Mouse (Mus musculus) T-helper 1 cell (primary cell): ENCODE measurements around the gene Kif1bp.

Experiments
- in situ Hi-C: fragments of 300-600 bp; cut with MboI, MseI; formaldehyde crosslinking; loops from one replicate; pipeline ENCODE4 v1.15.1; 2025; ENCODE audit warnings: high pct_unique_total_duplicates

Kif1bp gene

GRCm38 (mm10) chr10:62556558-62556901, 21.7 kb downstream of the Kif1bp start:
- in situ Hi-C loops, result loop anchor here (10.0 kb wide), 2 partner anchors 292 to 868 kb away; partner anchors contain the start of gene Gm7075

- in situ Hi-C loops, result loop anchor here (10.0 kb wide), 2 partner anchors 291 to 869 kb away; partner anchors contain the start of gene Gm7075
Observed at GRCm38 (mm10) chr10:62555705-62556557, 22.3 kb downstream of the Kif1bp start.

GRCm38 (mm10) chr10:62553611-62554091, 24.6 kb downstream of the Kif1bp start:
- in situ Hi-C loops, result loop anchor here (10.0 kb wide), 2 partner anchors 289 to 871 kb away; partner anchors contain the start of gene Gm7075

GRCm38 (mm10) chr10:62550787-62551300, 27.4 kb downstream of the Kif1bp start:
- in situ Hi-C loops, result loop anchor here (10.0 kb wide), 2 partner anchors 286 to 874 kb away; partner anchors contain the start of gene Gm7075

- in situ Hi-C loops, result loop anchor here (10.0 kb wide), 2 partner anchors 285 to 875 kb away; partner anchors contain the start of gene Gm7075
Observed at GRCm38 (mm10) chr10:62549523-62550166, 28.6 kb downstream of the Kif1bp start.

- in situ Hi-C loops, result no loop called here
Observed at GRCm38 (mm10) chr10:62546441-62546840, 31.8 kb downstream of the Kif1bp start.

- in situ Hi-C loops, result no loop called here
Observed at GRCm38 (mm10) chr10:62545759-62546158, 32.5 kb downstream of the Kif1bp start.

GRCm38 (mm10) chr10:62544316-62544715, 33.9 kb downstream of the Kif1bp start:
- in situ Hi-C loops, result loop anchor here (5.0 kb wide), 1 partner anchor 37 kb away; no protein-coding TSS in a partner anchor

GRCm38 (mm10) chr10:62543399-62543808, 34.9 kb downstream of the Kif1bp start:
- in situ Hi-C loops, result loop anchor here (5.0 kb wide), 1 partner anchor 36 kb away; no protein-coding TSS in a partner anchor

- in situ Hi-C loops, result loop anchor here (5.0 kb wide), 1 partner anchor 36 kb away; no protein-coding TSS in a partner anchor
Observed at GRCm38 (mm10) chr10:62542928-62543327, 35.3 kb downstream of the Kif1bp start.

- in situ Hi-C loops, result loop anchor here (5.0 kb wide), 1 partner anchor 35 kb away; no protein-coding TSS in a partner anchor
Observed at GRCm38 (mm10) chr10:62542507-62542906, 35.8 kb downstream of the Kif1bp start.

- in situ Hi-C loops, result loop anchor here (5.0 kb wide), 1 partner anchor 34 kb away; no protein-coding TSS in a partner anchor
Observed at GRCm38 (mm10) chr10:62541499-62541898, 36.8 kb downstream of the Kif1bp start.

- in situ Hi-C loops, result loop anchor here (5.0 kb wide), 1 partner anchor 33 kb away; no protein-coding TSS in a partner anchor
Observed at GRCm38 (mm10) chr10:62540800-62541199, 37.5 kb downstream of the Kif1bp start.

- in situ Hi-C loops, result no loop called here
Observed at GRCm38 (mm10) chr10:62534509-62534908, 43.7 kb downstream of the Kif1bp start.

GRCm38 (mm10) chr10:62532832-62533231, 45.4 kb downstream of the Kif1bp start:
- in situ Hi-C loops, result no loop called here

GRCm38 (mm10) chr10:62530183-62530582, 48.1 kb downstream of the Kif1bp start:
- in situ Hi-C loops, result no loop called here

- in situ Hi-C loops, result no loop called here
Observed at GRCm38 (mm10) chr10:62527351-62527750, 50.9 kb downstream of the Kif1bp start, which contains the start of gene Srgn. TSS of gene Srgn (minus strand) at chr10:62527451.

- in situ Hi-C loops, result loop anchor here (5.0 kb wide), 1 partner anchor 595 kb away; no protein-coding TSS in a partner anchor
Observed at GRCm38 (mm10) chr10:62522346-62522950, 55.8 kb downstream of the Kif1bp start.

- in situ Hi-C loops, result loop anchor here (5.0 kb wide), 1 partner anchor 596 kb away; no protein-coding TSS in a partner anchor
Observed at GRCm38 (mm10) chr10:62521763-62522162, 56.5 kb downstream of the Kif1bp start.

- in situ Hi-C loops, result loop anchor here (5.0 kb wide), 1 partner anchor 596 kb away; no protein-coding TSS in a partner anchor
Observed at GRCm38 (mm10) chr10:62520911-62521310, 57.3 kb downstream of the Kif1bp start.

- in situ Hi-C loops, result no loop called here
Observed at GRCm38 (mm10) chr10:62517511-62517910, 60.7 kb downstream of the Kif1bp start.
